Mouse (Mus musculus): Measurements from ENCODE around the gene 2210011C24Rik. TPM values are rescaled to one million over a fixed set of nuclear protein-coding genes. Genes with fewer than 3 reads are reported as not detected.
A peak's percentile ranks its signal among the peaks of the same experiment; 100 is the strongest.
"Not testable (repeated sequence)": the region's sequence is repeated elsewhere in the genome, so short reads cannot be mapped to it uniquely, and the experiment has no call there.

Gene 2210011C24Rik
- total RNA-seq, 2 experiments from 2014 or later: 2.5 to 2.8 TPM

- peak; percentile 66 to 78 for DNase-seq (ENCODE audit: low spot score in 2 of 2)
Observed at GRCm38 (mm10) chr8:83996567-83997505, 15.1 kb downstream of the 2210011C24Rik start.

DNA sequence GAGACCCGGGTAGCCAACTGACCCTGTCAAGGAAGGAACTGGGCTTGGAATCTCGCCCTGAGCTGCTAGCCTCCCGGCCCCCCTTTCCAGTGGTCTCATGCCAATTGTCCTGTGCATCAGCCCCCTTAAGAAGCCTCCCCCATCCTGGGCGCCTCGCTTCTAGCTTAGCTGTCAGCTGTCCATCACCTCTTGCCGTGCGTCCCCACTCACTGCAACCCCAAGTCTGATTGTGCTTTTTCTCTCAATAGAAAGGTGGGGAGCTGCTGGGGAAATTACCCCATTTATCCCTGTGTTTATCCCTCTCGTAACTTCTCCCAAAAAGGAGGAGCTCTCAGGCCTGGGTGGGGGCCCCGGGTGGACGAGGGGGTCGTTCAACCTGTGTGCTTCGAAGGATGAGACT lies 16.0 kb downstream of the 2210011C24Rik start:
- DNase-seq (ENCODE audit: low spot score in 2 of 2): no peak

GRCm38 (mm10) chr8:83994030-83994429 lies 17.9 kb downstream of the 2210011C24Rik start:
- no peak for DNase-seq (ENCODE audit: low spot score in 2 of 2)

DNA sequence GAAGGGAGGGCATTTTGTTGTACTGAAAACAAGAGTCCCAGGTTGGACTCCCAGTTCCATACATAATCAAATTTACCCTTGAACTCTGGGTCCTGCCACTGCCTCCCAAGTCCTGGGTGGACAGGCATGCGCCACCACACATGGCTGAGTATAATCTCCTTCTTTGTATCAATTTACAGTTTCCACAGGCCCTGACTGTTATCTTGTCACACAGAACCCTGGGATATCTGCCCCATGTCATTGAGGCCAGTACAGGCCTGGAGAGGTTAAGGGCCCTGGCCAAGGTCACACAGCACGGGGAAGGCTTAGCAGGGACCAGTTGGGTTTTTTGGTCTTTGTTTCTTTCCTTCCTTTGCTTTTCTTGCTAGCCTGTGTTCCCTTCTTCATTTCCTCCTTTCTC lies 19.5 kb downstream of the 2210011C24Rik start:
- DNase-seq (ENCODE audit: low spot score in 2 of 2): no peak

GRCm38 (mm10) chr8:83990170-83990569 lies 21.8 kb downstream of the 2210011C24Rik start:
- DNase-seq (ENCODE audit: low spot score in 2 of 2): no peak

GRCm38 (mm10) chr8:83989243-83989642 lies 22.7 kb downstream of the 2210011C24Rik start:
- DNase-seq (ENCODE audit: low spot score in 2 of 2): no peak

GRCm38 (mm10) chr8:83983222-83983621 lies 28.7 kb downstream of the 2210011C24Rik start:
- DNase-seq (ENCODE audit: low spot score in 2 of 2): not testable (repeated sequence)

- DNase-seq (ENCODE audit: low spot score in 2 of 2): no peak
Observed at GRCm38 (mm10) chr8:83982449-83982848, 29.5 kb downstream of the 2210011C24Rik start.

DNA sequence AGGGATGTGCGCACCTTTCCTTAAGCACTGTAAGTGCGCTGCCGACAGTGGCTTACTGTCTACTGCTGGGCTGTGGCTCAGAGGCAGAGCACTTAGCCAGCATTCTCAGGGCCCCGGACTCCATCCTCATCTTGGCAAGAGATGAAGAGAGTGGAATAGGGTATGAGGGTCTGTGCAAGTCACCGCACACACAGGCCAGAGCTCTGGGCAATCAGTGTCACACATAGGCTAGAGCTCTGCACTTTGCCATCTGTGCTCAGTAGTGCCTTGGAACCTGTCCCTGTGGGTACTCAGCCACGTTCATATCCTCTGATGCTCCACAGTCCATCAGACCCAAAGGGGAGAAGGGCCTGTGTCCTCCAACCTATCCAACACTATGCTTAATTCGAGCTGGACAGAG lies 30.4 kb downstream of the 2210011C24Rik start:
- DNase-seq (ENCODE audit: low spot score in 2 of 2): no peak

GRCm38 (mm10) chr8:83980845-83981244 lies 31.1 kb downstream of the 2210011C24Rik start:
- no peak for DNase-seq (ENCODE audit: low spot score in 2 of 2)

DNA sequence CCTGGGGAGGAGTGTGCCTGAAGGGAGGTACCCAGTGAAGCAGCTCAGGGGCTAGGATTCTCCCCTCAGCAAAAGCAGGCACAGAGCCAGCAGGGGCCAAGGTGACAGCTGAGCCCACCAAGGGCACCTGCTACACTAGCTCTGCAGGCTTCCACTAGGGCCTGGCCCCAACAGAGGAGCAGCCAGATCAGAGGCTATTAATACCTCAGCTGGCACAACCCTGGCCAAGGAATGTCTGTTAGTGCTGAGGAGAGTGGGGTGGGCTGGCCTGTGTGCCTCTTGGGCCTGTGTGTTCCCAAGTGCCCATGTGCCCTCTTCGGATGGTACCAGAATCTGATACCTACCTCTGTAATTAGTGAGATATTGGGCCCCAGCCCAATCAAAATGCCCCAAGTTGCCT lies 31.7 kb downstream of the 2210011C24Rik start:
- DNase-seq (ENCODE audit: low spot score in 2 of 2): no peak

DNA sequence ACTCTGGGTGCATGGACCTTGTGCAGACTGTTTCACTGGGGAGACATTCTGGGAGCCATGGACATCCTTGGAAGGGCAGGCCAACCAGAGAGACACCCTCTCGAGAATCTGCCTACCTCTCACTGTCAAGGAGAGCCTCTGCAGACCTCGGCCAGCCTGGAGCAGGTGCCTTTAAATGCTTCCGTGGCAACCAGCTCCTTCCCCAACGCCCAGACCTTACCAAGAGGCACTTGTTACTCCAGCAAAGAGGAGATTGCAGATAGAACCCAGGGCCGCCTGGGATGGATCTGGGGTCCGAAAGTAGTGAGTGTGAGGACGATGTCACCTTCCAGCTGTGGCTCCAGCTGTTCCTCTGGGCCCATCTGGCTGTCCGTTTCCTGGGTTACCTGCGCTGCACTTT lies 33.8 kb downstream of the 2210011C24Rik start:
- DNase-seq (ENCODE audit: low spot score in 2 of 2): no peak

- DNase-seq (ENCODE audit: low spot score in 2 of 2): no peak
Observed at GRCm38 (mm10) chr8:83977646-83978045, 34.3 kb downstream of the 2210011C24Rik start.

DNA sequence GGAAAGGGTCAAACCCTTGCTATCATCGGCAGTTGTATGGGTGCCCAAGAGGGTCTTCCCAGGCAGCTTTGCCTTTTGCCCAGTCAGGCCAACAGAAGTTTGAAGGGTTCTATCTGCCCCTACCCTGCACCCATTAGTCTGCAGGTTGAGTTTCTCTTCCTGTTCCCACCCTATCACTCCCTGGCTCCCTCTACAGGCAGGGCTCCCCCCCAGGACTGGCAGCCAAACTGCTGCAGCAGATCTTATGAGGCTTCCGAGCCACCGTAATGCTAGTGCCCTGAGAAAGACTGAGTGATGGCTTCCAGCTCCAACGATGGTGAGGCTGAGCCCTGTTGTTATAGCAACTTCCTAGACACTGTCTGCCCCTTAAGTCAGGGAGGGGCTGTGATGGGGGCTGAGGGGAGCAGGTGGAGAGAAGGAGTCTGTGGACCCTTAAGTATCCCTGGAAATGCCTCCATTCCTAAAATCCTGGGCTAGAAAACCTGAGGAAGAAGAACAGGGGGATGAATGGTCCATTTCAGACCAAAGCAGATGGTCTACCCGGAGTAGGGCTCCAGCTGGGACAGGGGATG lies 35.1 kb downstream of the 2210011C24Rik start:
- no peak for DNase-seq (ENCODE audit: low spot score in 2 of 2)

- DNase-seq (ENCODE audit: low spot score in 2 of 2): no peak
Observed at GRCm38 (mm10) chr8:83976101-83976630, 35.8 kb downstream of the 2210011C24Rik start.

- DNase-seq (ENCODE audit: low spot score in 2 of 2): no peak
Observed at GRCm38 (mm10) chr8:83974521-83974920, 37.5 kb downstream of the 2210011C24Rik start.

GRCm38 (mm10) chr8:83973161-83974031 lies 38.6 kb downstream of the 2210011C24Rik start:
- no peak for DNase-seq (ENCODE audit: low spot score in 2 of 2)

GRCm38 (mm10) chr8:83972150-83973120 lies 39.5 kb downstream of the 2210011C24Rik start, which contains the start of gene Prkaca:
Prkaca (plus strand) TSS chr8:83972993.
- DNase-seq (ENCODE audit: low spot score in 2 of 2): peak; percentile 97 to 99

DNA sequence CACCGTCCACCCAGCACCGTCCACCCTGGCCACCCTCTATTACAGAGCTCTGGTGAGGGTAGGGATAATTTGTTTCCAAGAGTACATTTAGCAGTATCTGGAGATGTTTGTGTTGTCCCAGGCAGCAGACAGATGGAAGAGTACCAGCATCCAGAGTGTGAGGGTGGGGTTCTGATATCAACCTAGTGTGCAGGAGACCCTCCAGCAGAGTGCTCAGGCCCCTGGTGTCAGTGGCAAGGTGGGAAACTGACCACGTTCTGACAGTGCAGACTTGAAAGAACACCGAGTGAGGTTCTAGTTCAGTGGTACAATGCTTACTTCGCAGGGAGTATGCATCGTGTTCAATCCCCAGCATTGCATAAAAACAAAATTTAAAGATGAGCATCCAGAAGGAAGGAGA lies 40.3 kb downstream of the 2210011C24Rik start:
- DNase-seq (ENCODE audit: low spot score in 2 of 2): no peak

DNA sequence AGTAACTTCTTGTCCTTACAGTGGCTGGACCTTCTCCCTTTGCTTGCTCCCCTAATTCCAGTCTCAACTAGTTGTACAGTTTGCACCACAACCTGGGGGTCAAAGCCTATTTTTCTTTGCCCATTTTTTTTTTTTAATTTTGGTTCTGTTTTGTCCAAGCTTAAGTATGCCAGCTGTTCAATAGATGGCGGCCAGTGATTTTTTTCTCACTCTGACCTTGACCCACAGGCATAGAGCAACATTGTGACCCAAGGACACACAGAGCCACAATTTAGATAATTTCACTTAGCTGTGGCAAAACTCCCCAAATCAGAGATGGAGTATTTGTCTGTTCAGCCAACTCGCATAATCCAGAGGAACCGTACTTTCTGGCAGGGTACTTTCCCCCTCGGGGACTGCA lies 40.9 kb downstream of the 2210011C24Rik start:
- no peak for DNase-seq (ENCODE audit: low spot score in 2 of 2)

All from layer of hippocampus, postnatal 14 days (tissue).